Mouse (Mus musculus) stomach, postnatal 0 days (tissue): Measurements from ENCODE around the gene Dexi. TPM values are rescaled to one million over a fixed set of nuclear protein-coding genes. Genes with fewer than 3 reads are reported as not detected.

Experiments
- ATAC-seq: fragments of 200-750 bp; cut with Nextera tagmentation; 2 replicates; pipeline ENCODE4 v1.8.0; 2017; ENCODE audit not compliant: low FRiP score, low TSS enrichment
- DNase-seq: peaks from one replicate; pipeline ENCODE4 v3.0.0-alpha.2; 2016; ENCODE audit warnings: low spot score
- H3K27ac ChIP-seq: fragments of 300-500 bp; sonication (generic); replicated peaks from 2 replicates; pipeline ENCODE4 v1.5.1; 2014; ENCODE audit warnings: mild to moderate bottlenecking, control low read depth
- H3K27me3 ChIP-seq: fragments of 300-500 bp; sonication (generic); 2 replicates; pipeline ENCODE4 v1.6.1; 2014; ENCODE audit warnings: low read length; ENCODE audit not compliant: control insufficient read depth, insufficient read depth
- H3K36me3 ChIP-seq: fragments of 300-500 bp; sonication (generic); 2 replicates; pipeline ENCODE4 v1.6.1; 2014; ENCODE audit warnings: low read length, mixed read lengths; ENCODE audit not compliant: control insufficient read depth, insufficient read depth
- H3K4me1 ChIP-seq: fragments of 300-500 bp; sonication (generic); replicated peaks from 2 replicates; pipeline ENCODE4 v1.6.1; 2014; ENCODE audit warnings: antibody characterized with exemption; ENCODE audit not compliant: control insufficient read depth, insufficient read depth
- H3K4me2 ChIP-seq: fragments of 300-500 bp; sonication (generic); replicated peaks from 2 replicates; pipeline ENCODE4 v1.6.1; 2014; ENCODE audit warnings: low read depth, mild to moderate bottlenecking, control low read depth, moderate library complexity
- H3K4me3 ChIP-seq: fragments of 300-500 bp; sonication (generic); 2 replicates; pipeline ENCODE4 v1.5.1; 2014; ENCODE audit warnings: low read depth, low read length, control low read depth
- H3K9ac ChIP-seq: fragments of 300-500 bp; sonication (generic); 2 replicates; pipeline ENCODE4 v1.6.1; 2014; ENCODE audit warnings: mild to moderate bottlenecking, low read length, control low read depth, mixed read lengths
- H3K9me3 ChIP-seq: fragments of 300-500 bp; sonication (generic); 2 replicates; pipeline ENCODE4 v1.6.1; 2016; ENCODE audit warnings: low read length; ENCODE audit not compliant: control insufficient read depth
- CTCF ChIP-seq: IDR thresholded peaks from 2 replicates; pipeline ENCODE4 v1.5.1; 2016; ENCODE audit warnings: antibody characterized with exemption, low read depth, mild to moderate bottlenecking, moderate library complexity
- EP300 ChIP-seq: optimal IDR thresholded peaks from 2 replicates; pipeline ENCODE3; 2016; ENCODE audit warnings: antibody characterized with exemption
- WGBS: fragments of 180-500 bp; shearing (Covaris S2); extraction: QIAGEN DNeasy Blood & Tissue Kit; methylation state at CpG from one replicate; pipeline ENCODE4 v1.1.7; 2014; 5-methylcytosine and 5-hydroxymethylcytosine counted together
- polyA plus RNA-seq: library from polyadenylated mRNA; unstranded; fragments of >200 nt; fragmentation: Nextera tagmentation; extraction: Ambion mirVana; gene quantifications from 2 replicates; pipeline ENCODE4 v1.2.1, GENCODE M21; 2015

Gene Dexi
- polyA plus RNA-seq, 1 experiment from 2014 or later = 23.5 TPM

DNA sequence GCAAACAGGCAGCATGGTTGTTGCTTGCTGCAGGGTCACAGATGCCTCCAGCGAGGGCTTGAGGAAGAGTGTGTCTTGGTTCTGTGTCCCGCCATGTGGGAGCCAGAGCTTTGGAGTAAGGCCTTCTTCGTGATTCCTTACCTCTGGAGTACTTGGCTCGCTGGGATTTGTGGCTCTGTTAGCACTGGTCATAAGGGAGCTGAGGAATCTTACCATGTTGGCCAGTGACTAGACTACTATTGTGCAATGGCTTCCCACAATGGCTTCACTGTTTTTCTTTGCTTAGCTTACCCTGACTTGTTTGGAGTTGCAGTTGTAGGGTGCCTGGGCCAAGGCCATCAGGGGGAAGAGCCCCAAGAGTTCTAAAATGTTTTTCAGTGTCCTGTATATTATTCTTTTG lies 33.1 kb upstream of the Dexi start:
- Histone ChIP-seq H3K4me3 (no peak overlapping the region), H3K27me3 (no peaks in the 10 kb centered on the region), H3K9ac (no peak overlapping the region), H3K36me3 (peaks cover 8% of the 10 kb centered on the region), H3K4me1 (no peaks in the 10 kb centered on the region), H3K4me2 (no peak overlapping the region), H3K27ac (no peak overlapping the region), H3K9me3 (no peaks in the 10 kb centered on the region)
- no peak for DNase-seq
- no peak for ATAC-seq
- TF ChIP-seq CTCF (no peak), EP300 (no peak)
- 88% methylated on average over 4 of the region's 4 CpGs for WGBS

DNA sequence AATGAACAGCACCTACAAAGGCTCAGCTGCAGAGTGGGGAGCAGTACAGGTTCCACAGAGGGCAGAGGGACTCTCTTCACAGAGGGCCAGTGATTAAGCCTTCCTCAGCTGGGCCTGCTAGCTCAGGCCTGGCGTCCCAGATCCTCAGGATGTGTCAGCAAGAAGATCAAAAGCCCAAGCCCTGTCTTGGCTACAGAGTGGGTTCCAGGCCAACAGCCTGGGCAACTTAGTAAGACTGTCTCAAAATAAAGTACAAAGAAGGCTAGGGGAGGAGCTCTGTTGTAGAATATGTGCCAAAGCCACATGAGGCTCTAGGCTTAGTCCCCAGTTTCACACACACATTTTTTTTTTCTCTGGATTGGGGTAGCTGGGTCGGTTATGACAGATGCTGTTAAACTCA lies 32.1 kb upstream of the Dexi start:
- no peak overlapping the region for H3K27ac ChIP-seq
- no peak overlapping the region for H3K4me3 ChIP-seq
- ATAC-seq (no peak), DNase-seq (no peak)
- H3K9ac ChIP-seq = no peak overlapping the region
- no peaks in the 10 kb centered on the region for H3K4me1 ChIP-seq
- no peaks in the 10 kb centered on the region for H3K9me3 ChIP-seq
- H3K36me3 ChIP-seq = peaks cover 5% of the 10 kb centered on the region; the same call in 1 of the 2 replicates
- no peak overlapping the region for H3K4me2 ChIP-seq
- no peaks in the 10 kb centered on the region for H3K27me3 ChIP-seq
- TF ChIP-seq CTCF = no peak
- TF ChIP-seq EP300 = no peak
- 64% methylated on average over 2 of the region's 2 CpGs for WGBS

DNA sequence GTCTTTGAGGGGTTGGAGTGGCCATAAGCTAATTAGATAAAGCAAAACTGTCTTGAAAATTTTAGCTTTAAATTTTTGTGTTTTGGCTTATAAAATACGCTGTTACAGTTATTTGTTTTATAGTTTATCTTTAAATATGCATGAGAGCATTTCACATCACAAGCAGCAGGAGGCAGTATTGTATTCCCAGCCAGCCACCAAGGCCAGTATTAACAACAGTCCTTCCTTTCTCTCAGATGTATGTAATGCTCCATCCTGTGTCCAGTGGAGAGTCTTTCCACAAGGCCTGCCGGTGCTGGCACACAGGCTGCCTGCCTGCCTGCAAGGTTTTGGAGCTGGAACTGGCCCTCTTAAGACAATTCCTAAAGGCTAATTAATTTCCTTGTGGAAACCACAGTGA lies 29.0 kb upstream of the Dexi start:
- Histone ChIP-seq H3K4me2 (no peak overlapping the region), H3K27me3 (no peaks in the 10 kb centered on the region), H3K36me3 (peaks cover 5% of the 10 kb centered on the region; the same call in 1 of the 2 replicates), H3K9me3 (no peaks in the 10 kb centered on the region), H3K4me1 (no peaks in the 10 kb centered on the region), H3K4me3 (no peak overlapping the region), H3K9ac (no peak overlapping the region), H3K27ac (no peak overlapping the region)
- no peak for DNase-seq
- 45% methylated on average over 2 of the region's 2 CpGs for WGBS
- TF ChIP-seq CTCF (peak; percentile 86), EP300 (no peak)
- peak; percentile 63; the same call in 1 of the 2 replicates for ATAC-seq

DNA sequence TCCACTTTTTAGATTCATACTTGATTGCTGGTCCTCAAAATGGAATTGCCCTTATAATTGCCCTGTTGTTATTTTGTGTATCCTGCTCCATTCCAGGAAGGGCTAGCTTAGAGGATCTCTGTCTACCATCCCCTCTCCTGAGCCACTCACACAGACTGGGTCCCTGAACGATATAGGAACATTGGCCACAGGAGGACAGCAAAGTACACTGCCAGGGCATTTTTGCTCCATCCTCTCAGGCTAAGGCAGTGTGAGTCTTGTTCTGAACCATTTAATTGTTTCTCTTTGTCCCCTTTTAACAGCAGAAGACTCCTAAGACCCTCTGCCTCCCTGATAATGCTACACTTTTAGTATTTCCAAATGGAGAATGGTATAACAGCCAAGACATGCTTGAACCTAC lies 27.9 kb upstream of the Dexi start:
- no peak for DNase-seq
- no peak for ATAC-seq
- no peaks in the 10 kb centered on the region for H3K9me3 ChIP-seq
- H3K36me3 ChIP-seq = peaks cover 5% of the 10 kb centered on the region; the same call in 1 of the 2 replicates
- no peak for TF ChIP-seq EP300
- TF ChIP-seq CTCF = peak; percentile 52
- H3K4me1 ChIP-seq = no peaks in the 10 kb centered on the region
- no peak overlapping the region for H3K9ac ChIP-seq
- WGBS = 67% methylated on average over 1 of the region's 1 CpGs
- H3K27ac ChIP-seq = no peak overlapping the region
- no peak overlapping the region for H3K4me2 ChIP-seq
- no peaks in the 10 kb centered on the region for H3K27me3 ChIP-seq
- H3K4me3 ChIP-seq = no peak overlapping the region

DNA sequence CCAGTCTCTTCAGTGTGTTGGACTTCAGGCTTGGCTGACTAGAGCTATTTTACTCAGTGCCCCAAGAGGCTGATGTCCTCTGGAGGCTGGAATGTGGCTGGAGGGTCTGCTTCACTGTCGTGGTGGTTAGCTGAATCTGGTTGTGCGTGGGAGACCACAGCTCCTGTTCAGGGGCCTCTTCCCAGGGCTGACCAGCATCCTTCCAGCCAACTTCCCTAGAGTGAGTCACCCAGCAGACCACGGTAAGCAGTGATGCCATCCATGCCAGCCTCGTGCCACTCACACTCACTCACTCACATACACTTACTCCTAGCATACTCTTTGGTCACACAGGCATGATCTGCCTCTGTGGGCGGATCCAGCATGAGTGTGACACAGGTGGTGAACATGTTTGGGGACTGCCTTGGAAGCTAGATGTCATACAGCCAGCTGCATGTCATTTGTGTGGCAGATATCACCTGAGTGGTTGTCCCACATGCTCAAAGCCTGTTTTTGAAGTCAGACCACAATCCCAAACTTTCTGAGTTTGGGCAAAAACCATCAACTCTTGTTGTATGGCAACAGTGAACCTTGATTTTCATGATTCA lies 27.0 kb upstream of the Dexi start:
- no peak overlapping the region for H3K4me3 ChIP-seq
- ATAC-seq = no peak
- no peaks in the 10 kb centered on the region for H3K4me1 ChIP-seq
- no peaks in the 10 kb centered on the region for H3K9me3 ChIP-seq
- no peaks in the 10 kb centered on the region for H3K27me3 ChIP-seq
- no peak overlapping the region for H3K4me2 ChIP-seq
- peaks cover 5% of the 10 kb centered on the region; the same call in 1 of the 2 replicates for H3K36me3 ChIP-seq
- TF ChIP-seq EP300 = no peak
- TF ChIP-seq CTCF = no peak
- no peak overlapping the region for H3K9ac ChIP-seq
- WGBS = 79% methylated on average over 5 of the region's 5 CpGs
- H3K27ac ChIP-seq = no peak overlapping the region
- no peak for DNase-seq

DNA sequence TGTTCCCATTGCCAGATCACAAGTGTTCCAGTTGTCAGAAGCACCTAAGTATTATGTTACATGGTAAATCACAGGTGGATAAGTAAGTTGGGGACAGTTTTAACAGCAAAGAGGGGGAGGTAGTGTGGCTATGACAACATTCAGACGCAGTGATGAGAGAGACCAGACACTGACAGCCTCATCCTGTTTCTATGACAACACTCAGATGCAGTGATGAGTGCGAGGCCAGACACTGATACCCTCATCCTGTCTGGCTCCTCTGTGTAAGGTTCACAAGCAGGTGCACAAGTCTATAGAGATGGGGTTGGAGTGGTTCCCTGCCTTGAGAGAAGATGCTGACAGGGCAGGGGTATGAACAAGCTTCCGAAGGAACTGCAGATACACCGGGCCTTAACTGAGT lies 24.3 kb upstream of the Dexi start:
- ATAC-seq (no peak), DNase-seq (no peak)
- peaks cover 6% of the 10 kb centered on the region for H3K36me3 ChIP-seq
- TF ChIP-seq EP300 (no peak), CTCF (no peak)
- no peak overlapping the region for H3K4me3 ChIP-seq
- no peaks in the 10 kb centered on the region for H3K4me1 ChIP-seq
- H3K9ac ChIP-seq = no peak overlapping the region
- WGBS = 89% methylated on average over 4 of the region's 4 CpGs
- H3K27me3 ChIP-seq = no peaks in the 10 kb centered on the region
- no peaks in the 10 kb centered on the region for H3K9me3 ChIP-seq
- no peak overlapping the region for H3K4me2 ChIP-seq
- H3K27ac ChIP-seq = no peak overlapping the region
